Mouse (Mus musculus): ENCODE data around the gene Dnajc5.

- TF ChIP-seq CHD2 (IDR thresholded peaks at IDR 0.05; ENCODE audit: low read depth, low read length) (no peak), ZNF384 (IDR thresholded peaks at IDR 0.05; ENCODE audit: low read depth, low read length) (no peak), ZC3H11A (IDR thresholded peaks at IDR 0.05; ENCODE audit: borderline replicate concordance, low read depth, low read length) (no peak), MAFK (IDR thresholded peaks at IDR 0.05; ENCODE audit: insufficient read depth, low read depth, low read length) (no peak)
These were observed 25.9 kb upstream of the Dnajc5 start for GRCm38 (mm10) chr2:181494266-181494945.
